16 mouse cellular contexts compared by ENCODE assay signal in genomic region chr6:116350643-116351042, GRCm38 (mm10). TPM values are rescaled to one million over a fixed set of nuclear protein-coding genes. Genes with fewer than 3 reads are reported as not detected.
DNase-seq lines count a peak whose midpoint lies in the region; ATAC-seq and TF ChIP-seq lines count a peak whose summit lies in the region.
"Had no signal": no experiment of that assay in that cellular context is flagged by ENCODE, and none has a peak within 500 bp of the region (broad histone marks: within the 10 kb centered on the region; RNA-seq: fewer than 3 reads in every experiment).

No protein-coding gene starts in this region.

- no peak overlapping the region for H3K4me3 ChIP-seq in G1E (ENCODE audit: low read depth, low read length)
- peak overlapping the region; percentile 48 for H3K4me3 ChIP-seq in bone marrow, adult 2 months (replicated peaks; ENCODE audit: control insufficient read depth, low read depth, low read length)
- H3K4me3 ChIP-seq: forebrain, embryonic 10.5 days; heart, embryonic 10.5 days; hindbrain, embryonic 10.5 days had no signal

- 70% methylated on average over 6 of the region's 6 CpGs for WGBS in bone marrow, adult 2 months

- DNase-seq in G1E (ENCODE audit: low spot score): no peak
- DNase-seq in liver: peak; percentile 83
- no peak for DNase-seq in layer of hippocampus, postnatal 25 days (ENCODE audit: extremely low spot score in 1 of 2, low spot score in 1 of 2)
- DNase-seq: adrenal gland, postnatal 10 days; cerebellum, postnatal 25 days; gastrocnemius, postnatal 10 days; kidney, postnatal 14 days; lung, postnatal 4 days had no signal

- H3K4me1 ChIP-seq in G1E (ENCODE audit: insufficient read depth, low read depth, low read length): peaks cover 18% of the 10 kb centered on the region
- H3K4me1 ChIP-seq in bone marrow, adult 2 months (ENCODE audit: control insufficient read depth, insufficient read depth, low read length): no peaks in the 10 kb centered on the region; the same call in 1 of the 2 replicates
- H3K4me1 ChIP-seq: forebrain, embryonic 10.5 days; hindbrain, embryonic 10.5 days had no signal

- H3K27ac ChIP-seq in bone marrow, adult 2 months (ENCODE audit: control insufficient read depth, insufficient read depth, low read depth, low read length, poor library complexity): peak overlapping the region; percentile 71; the same call in 1 of the 2 replicates
- H3K27ac ChIP-seq: forebrain, embryonic 10.5 days; heart, embryonic 10.5 days; hindbrain, embryonic 10.5 days had no signal

- no peak for TF ChIP-seq CTCF in G1E (IDR thresholded peaks at IDR 0.05; ENCODE audit: low read depth, low read length)
- no peak for TF ChIP-seq CTCF in bone marrow, adult 2 months (IDR thresholded peaks at IDR 0.05; ENCODE audit: control insufficient read depth, insufficient read depth, low read length)

- H3K27me3 ChIP-seq in G1E (ENCODE audit: insufficient read depth, low read length): no peaks in the 10 kb centered on the region

- peak; percentile 37; the same call in 1 of the 2 replicates for ATAC-seq in G1E (ENCODE audit: extremely low read depth, insufficient number of reproducible peaks, low FRiP score, poor library complexity, severe bottlenecking)
- peak; percentile 69 for ATAC-seq in megakaryocyte progenitor cell, adult 5-6 weeks (replicated peaks; ENCODE audit: poor library complexity)
- no peak for ATAC-seq in CD4-positive, CD25-positive, alpha-beta regulatory T cell, adult 4 months
- ATAC-seq in inflammation-experienced regulatory T-cells, adult 6 months: no peak
- ATAC-seq: midbrain, embryonic 16.5 days had no signal

- no peak; the same call in 1 of the 2 replicates for TF ChIP-seq POLR2A in bone marrow, adult 2 months (IDR thresholded peaks at IDR 0.05; ENCODE audit: borderline replicate concordance, control insufficient read depth, low read depth, low read length)

- H3K9me3 ChIP-seq in G1E (replicated peaks): no peaks in the 10 kb centered on the region
- H3K9me3 ChIP-seq: forebrain, embryonic 10.5 days; heart, embryonic 10.5 days; hindbrain, embryonic 10.5 days had no signal

- peaks cover 2% of the 10 kb centered on the region for H3K36me3 ChIP-seq in G1E (replicated peaks)
- H3K36me3 ChIP-seq: forebrain, embryonic 10.5 days; heart, embryonic 10.5 days; hindbrain, embryonic 10.5 days had no signal

RNA-seq across cellular contexts. Expression of gene March8, which starts 12.8 kb away (rescaled TPM):
- total RNA-seq in G1E (2014; fragmentation: Nextera tagmentation): 35.1 and 191 TPM in 2 replicates
- total RNA-seq in G1E (2017): 53.9 and 70.9 TPM in 2 replicates
- polyA plus RNA-seq in G1E (2012): 8.8 and 9.9 TPM in 2 replicates
- 61.5 and 67.5 TPM in 2 replicates for polyA plus RNA-seq in bone marrow, adult 2 months (2011; ENCODE audit: insufficient read depth, insufficient read length, low replicate concordance, missing spikeins)
- 11.1 and 15.6 TPM in 2 replicates for total RNA-seq in megakaryocyte progenitor cell, adult 5-6 weeks (2015)
- total RNA-seq in megakaryocyte progenitor cell, adult 5-6 weeks (2017): 18.1 and 29.2 TPM in 2 replicates
- under 1 TPM; 0.40 to 0.86 TPM for polyA plus RNA-seq in CD4-positive, CD25-positive, alpha-beta regulatory T cell, adult 4 months (2017; shearing (Covaris generic))
- 10 to 100 TPM; 57.3 to 58.9 TPM for total RNA-seq in layer of hippocampus, postnatal 25 days (2021)
- under 1 TPM in 1 of 3 experiments, not detected in 2; 0.56 TPM for polyA plus RNA-seq in inflammation-experienced regulatory T-cells, adult 6 months (2017; shearing (Covaris generic))

Comparison
In these comparisons a context has a peak if more than half of its experiments do, and no peak if none do; other contexts are left out.
1. ATAC-seq: peak in G1E (single experiment) and megakaryocyte progenitor cell, adult 5-6 weeks (single experiment); none in CD4-positive, CD25-positive, alpha-beta regulatory T cell, adult 4 months (single experiment) and inflammation-experienced regulatory T-cells, adult 6 months (single experiment).